Mouse (Mus musculus) G1E (cell line): ENCODE results near the gene Olfr221.

ENCODE experiments used
- CTCF ChIP-seq: IDR thresholded peaks from 2 replicates; pipeline ENCODE4 v1.5.1; 2012; ENCODE audit warnings: low read depth, low read length, inconsistent platforms, mixed read lengths
- GATA1 ChIP-seq: IDR thresholded peaks from 2 replicates; pipeline ENCODE4 v1.6.1; 2012; ENCODE audit warnings: borderline replicate concordance, low read length, inconsistent platforms, mixed read lengths

- no peak for TF ChIP-seq CTCF
- TF ChIP-seq GATA1, result no peak
These were observed 30.6 kb downstream of the Olfr221 start for GRCm38 (mm10) chr14:52011683-52012082.
